Mouse (Mus musculus) lung, embryonic 14.5 days (tissue): ENCODE measurements around the gene Rab7b. TPM values are rescaled to one million over a fixed set of nuclear protein-coding genes. Genes with fewer than 3 reads are reported as not detected.

ENCODE experiments used
- ATAC-seq: fragments of 200-750 bp; cut with Nextera tagmentation; 2 replicates; pipeline ENCODE4 v1.8.0; 2017; ENCODE audit warnings: mild to moderate bottlenecking, moderate TSS enrichment, moderate library complexity; ENCODE audit not compliant: insufficient read depth
- DNase-seq: peaks from one replicate; pipeline ENCODE4 v3.0.0-alpha.2; 2015
- H3K27ac ChIP-seq: fragments of 300-500 bp; sonication (generic); 2 replicates; pipeline ENCODE4 v1.5.1; 2014; ENCODE audit warnings: low read depth, mild to moderate bottlenecking, moderate library complexity
- H3K27me3 ChIP-seq: fragments of 300-500 bp; sonication (generic); 2 replicates; pipeline ENCODE4 v1.6.1; 2014; ENCODE audit warnings: low read length, control low read depth; ENCODE audit not compliant: insufficient read depth
- H3K36me3 ChIP-seq: fragments of 300-500 bp; sonication (generic); 2 replicates; pipeline ENCODE4 v1.6.1; 2014; ENCODE audit warnings: control low read depth; ENCODE audit not compliant: insufficient read depth
- H3K4me1 ChIP-seq: fragments of 300-500 bp; sonication (generic); 2 replicates; pipeline ENCODE4 v1.6.1; 2014; ENCODE audit warnings: antibody characterized with exemption, control low read depth; ENCODE audit not compliant: insufficient read depth
- H3K4me2 ChIP-seq: fragments of 300-500 bp; sonication (generic); 2 replicates; pipeline ENCODE4 v1.6.1; 2014; ENCODE audit warnings: mild to moderate bottlenecking
- H3K4me3 ChIP-seq: fragments of 300-500 bp; sonication (generic); 2 replicates; pipeline ENCODE4 v1.5.1; 2014; ENCODE audit warnings: low read depth, low read length
- H3K9ac ChIP-seq: fragments of 300-500 bp; sonication (generic); 2 replicates; pipeline ENCODE4 v1.6.1; 2014
- H3K9me3 ChIP-seq: fragments of 300-500 bp; sonication (generic); 2 replicates; pipeline ENCODE4 v1.6.1; 2016; ENCODE audit warnings: low read depth, low read length, control low read depth
- CTCF ChIP-seq: IDR thresholded peaks from 2 replicates; pipeline ENCODE4 v1.5.1; 2016; ENCODE audit warnings: antibody characterized with exemption, low read depth
- WGBS: fragments of 180-500 bp; shearing (Covaris S2); extraction: QIAGEN DNeasy Blood & Tissue Kit; methylation state at CpG from one replicate; pipeline ENCODE4 v1.1.7; 2014; 5-methylcytosine and 5-hydroxymethylcytosine counted together
- polyA plus RNA-seq: library from polyadenylated mRNA; unstranded; fragments of >200 nt; fragmentation: Nextera tagmentation; extraction: Ambion mirVana; gene quantifications from 2 replicates; pipeline ENCODE4 v1.2.1, GENCODE M21; 2014

The Rab7b gene
- polyA plus RNA-seq, 1 experiment from 2014 or later = 1.6 TPM

DNA sequence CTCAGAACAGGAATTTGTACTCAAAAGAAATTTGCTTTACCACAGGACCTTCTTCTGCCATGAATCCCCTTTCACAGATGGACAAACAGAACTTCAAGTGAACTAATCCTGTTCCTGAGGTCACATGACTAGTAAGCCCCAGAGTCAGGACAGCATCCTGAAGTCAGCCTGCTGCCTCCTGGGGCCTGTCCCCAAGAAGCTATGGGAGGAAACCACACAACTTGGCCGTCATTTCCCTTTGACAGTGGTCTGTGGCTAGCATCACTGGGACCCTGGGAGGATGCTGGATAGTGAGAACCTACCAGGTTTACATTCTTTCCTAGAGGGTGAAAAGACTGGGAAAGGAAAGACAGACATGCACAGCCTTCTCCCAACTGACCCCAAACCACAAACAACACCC lies 50.3 kb downstream of the Rab7b start:
- H3K4me3 ChIP-seq = no peak overlapping the region
- no peaks in the 10 kb centered on the region for H3K36me3 ChIP-seq
- H3K4me2 ChIP-seq = no peak overlapping the region
- H3K27ac ChIP-seq = no peak overlapping the region
- H3K27me3 ChIP-seq = no peaks in the 10 kb centered on the region
- DNase-seq = no peak
- no peak overlapping the region for H3K9ac ChIP-seq
- TF ChIP-seq CTCF = no peak
- peaks cover 3% of the 10 kb centered on the region; the same call in 1 of the 2 replicates for H3K4me1 ChIP-seq
- H3K9me3 ChIP-seq = no peaks in the 10 kb centered on the region
- 74% methylated on average over 1 of the region's 1 CpGs for WGBS
- no peak for ATAC-seq

DNA sequence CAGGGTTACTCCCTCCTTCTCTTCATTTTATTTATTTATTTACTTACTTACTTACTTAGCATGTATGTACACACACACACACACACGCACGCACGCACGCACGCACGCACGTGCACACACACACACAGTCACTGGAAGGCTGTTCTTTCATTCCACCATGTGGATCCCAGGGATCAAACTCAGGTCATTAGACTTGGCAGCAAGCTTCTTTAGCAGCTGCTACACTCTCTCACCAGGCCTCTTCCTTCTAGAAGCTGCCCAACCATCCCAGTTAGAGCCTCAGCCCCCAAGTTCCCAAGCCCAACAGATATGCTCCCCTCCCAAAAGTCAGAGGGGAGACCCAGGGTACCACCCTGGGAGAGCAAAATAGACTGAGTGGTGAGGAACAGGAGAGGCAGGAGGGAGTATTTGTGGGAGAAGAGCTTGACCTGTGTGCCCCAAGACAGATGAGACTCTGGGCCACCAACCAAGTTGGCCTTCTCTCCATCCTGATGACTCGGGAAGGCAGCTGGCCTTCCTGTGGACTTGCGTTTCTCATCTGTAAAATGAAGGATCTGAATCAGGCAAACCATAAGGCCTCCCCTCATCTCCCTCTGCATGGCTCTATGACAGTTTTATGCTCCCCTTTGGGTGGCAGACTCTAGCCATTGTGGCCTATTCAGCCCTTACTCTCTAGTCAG lies 51.1 kb downstream of the Rab7b start:
- H3K9me3 ChIP-seq = no peaks in the 10 kb centered on the region
- no peak for TF ChIP-seq CTCF
- DNase-seq = peak; percentile 59
- H3K36me3 ChIP-seq = no peaks in the 10 kb centered on the region
- no peak overlapping the region for H3K4me2 ChIP-seq
- no peak for ATAC-seq
- WGBS = 86% methylated on average over 9 of the region's 9 CpGs
- no peak overlapping the region for H3K4me3 ChIP-seq
- no peak overlapping the region for H3K27ac ChIP-seq
- H3K27me3 ChIP-seq = no peaks in the 10 kb centered on the region
- no peak overlapping the region for H3K9ac ChIP-seq
- peaks cover 3% of the 10 kb centered on the region; the same call in 1 of the 2 replicates for H3K4me1 ChIP-seq

DNA sequence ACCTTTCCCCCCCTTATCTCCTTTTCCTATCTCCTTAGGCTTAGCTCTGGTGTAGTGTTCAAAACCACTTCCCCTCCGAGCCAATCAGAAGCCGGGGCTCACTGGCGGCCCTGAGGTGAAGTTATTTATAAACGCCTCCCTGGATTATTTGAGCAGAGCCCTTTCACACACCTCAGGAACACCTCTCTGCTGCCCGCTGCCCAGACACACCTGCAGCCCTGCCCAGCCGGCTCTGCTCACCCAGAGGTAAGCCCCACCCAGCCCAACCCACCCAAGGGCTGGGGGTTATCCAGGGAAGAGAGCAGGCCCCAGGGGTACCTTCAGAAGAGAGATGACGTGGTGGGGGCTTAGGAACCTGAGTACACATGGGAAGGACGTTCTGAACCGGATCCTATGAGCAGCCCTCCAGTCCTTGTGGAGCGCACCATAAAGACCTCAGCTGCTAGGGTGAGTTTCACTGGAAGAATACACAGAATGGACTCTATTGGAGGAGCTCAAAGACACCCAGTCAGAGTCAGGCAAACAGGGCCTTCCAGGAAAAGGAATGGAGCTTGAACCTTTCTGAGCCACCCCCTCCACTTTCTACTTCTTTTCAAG lies 55.5 kb downstream of the Rab7b start, which contains the start of gene Slc26a9:
TSS of gene Slc26a9 (plus strand) at position 155 of the 597 bp plus-strand sequence.
- no peaks in the 10 kb centered on the region for H3K36me3 ChIP-seq
- DNase-seq = peak; percentile 40
- 0 out of 2 replicates have a peak within 1 kb of the TSS, but pooled peaks have one; percentile 3 for H3K4me3 ChIP-seq
- no peaks in the 10 kb centered on the region for H3K27me3 ChIP-seq
- no peak for TF ChIP-seq CTCF
- peak; percentile 74 for ATAC-seq
- H3K9ac ChIP-seq = no peak within 1 kb of the TSS
- H3K4me1 ChIP-seq = peaks cover 3% of the 10 kb centered on the region; the same call in 1 of the 2 replicates
- no peaks in the 10 kb centered on the region for H3K9me3 ChIP-seq
- 45% methylated on average over 10 of the region's 10 CpGs for WGBS
- peak within 1 kb of the TSS; percentile 43 for H3K4me2 ChIP-seq
- H3K27ac ChIP-seq = peak within 1 kb of the TSS; percentile 47; the same call in 1 of the 2 replicates

DNA sequence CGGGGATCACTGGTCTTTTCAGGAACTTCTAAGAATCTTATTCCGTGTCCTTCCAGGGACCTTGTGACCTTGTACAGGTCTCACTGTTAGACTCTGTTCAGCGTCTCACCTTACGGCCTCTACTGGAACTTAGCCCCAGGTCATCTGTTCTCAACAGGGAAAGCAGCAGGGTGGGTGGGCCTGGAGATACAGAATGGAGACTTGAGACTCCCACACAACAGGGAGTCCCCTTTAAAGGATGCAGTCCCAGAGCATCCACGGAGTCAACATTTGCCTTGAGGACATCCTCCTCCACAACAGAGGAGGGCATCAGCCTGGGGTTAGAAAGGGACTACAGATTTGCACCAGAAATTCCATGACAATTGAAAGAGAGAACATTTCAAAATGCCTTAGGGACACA lies 56.9 kb downstream of the Rab7b start:
- 56% methylated on average over 5 of the region's 5 CpGs for WGBS
- H3K36me3 ChIP-seq = no peaks in the 10 kb centered on the region
- H3K27me3 ChIP-seq = no peaks in the 10 kb centered on the region
- peaks cover 3% of the 10 kb centered on the region; the same call in 1 of the 2 replicates for H3K4me1 ChIP-seq
- DNase-seq (no peak), ATAC-seq (no peak)
- no peak overlapping the region; the same call in 1 of the 2 replicates for H3K4me2 ChIP-seq
- H3K9ac ChIP-seq = no peak overlapping the region
- no peaks in the 10 kb centered on the region for H3K9me3 ChIP-seq
- no peak for TF ChIP-seq CTCF
- no peak overlapping the region for H3K4me3 ChIP-seq
- H3K27ac ChIP-seq = no peak overlapping the region

DNA sequence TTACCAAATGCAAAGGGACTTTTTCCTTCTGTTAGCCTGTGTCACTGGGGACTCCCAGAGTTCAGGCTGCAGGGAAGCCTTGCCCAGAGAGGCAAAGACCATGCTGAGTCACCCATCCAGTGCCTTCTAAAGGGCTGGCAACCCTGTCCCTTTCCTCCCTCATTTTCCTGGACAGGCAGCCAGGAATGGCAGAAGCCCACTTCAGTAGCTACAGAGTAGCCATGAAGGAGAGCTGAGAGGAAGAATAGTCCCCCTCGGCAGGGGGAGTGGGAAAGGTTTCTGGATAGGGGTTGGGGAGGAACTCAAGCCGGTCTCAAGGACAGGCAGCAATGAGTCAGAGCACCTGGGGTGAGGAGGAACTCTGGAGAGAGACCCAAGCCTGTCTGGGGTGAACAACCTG lies 59.3 kb downstream of the Rab7b start:
- no peak for ATAC-seq
- Histone ChIP-seq H3K4me2 (no peak overlapping the region), H3K27me3 (no peaks in the 10 kb centered on the region), H3K9ac (no peak overlapping the region), H3K36me3 (no peaks in the 10 kb centered on the region), H3K4me3 (no peak overlapping the region), H3K27ac (no peak overlapping the region), H3K4me1 (peaks cover 3% of the 10 kb centered on the region; the same call in 1 of the 2 replicates), H3K9me3 (no peaks in the 10 kb centered on the region)
- whole genome bisulfite sequencing = 35% methylated on average over 2 of the region's 2 CpGs
- TF ChIP-seq CTCF = no peak
- DNase-seq = no peak

DNA sequence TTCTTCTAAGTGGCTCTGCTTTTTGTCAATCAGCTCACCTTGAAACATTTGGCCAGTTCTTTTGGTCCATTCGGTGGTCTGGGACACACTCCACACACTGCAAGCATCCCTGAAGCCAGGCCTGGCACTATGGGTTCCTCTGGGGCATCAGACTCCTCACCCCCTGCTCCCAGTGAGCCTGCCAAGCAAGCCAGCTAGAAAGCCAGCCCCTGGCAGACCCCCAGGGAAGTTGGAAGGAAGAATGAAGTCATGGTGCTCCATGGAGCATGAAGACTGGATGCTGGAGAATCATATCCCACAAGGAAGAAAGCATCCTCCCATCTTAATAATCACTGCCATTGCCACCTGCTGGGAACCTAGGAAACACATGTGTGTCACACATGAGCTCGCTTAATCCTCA lies 60.1 kb downstream of the Rab7b start:
- TF ChIP-seq CTCF = no peak
- no peaks in the 10 kb centered on the region for H3K4me1 ChIP-seq
- no peak overlapping the region for H3K27ac ChIP-seq
- no peak overlapping the region for H3K4me2 ChIP-seq
- DNase-seq = no peak
- H3K9ac ChIP-seq = no peak overlapping the region
- no peak for ATAC-seq
- no peaks in the 10 kb centered on the region for H3K36me3 ChIP-seq
- 72% methylated on average over 2 of the region's 2 CpGs for WGBS
- no peak overlapping the region for H3K4me3 ChIP-seq
- no peaks in the 10 kb centered on the region for H3K9me3 ChIP-seq
- no peaks in the 10 kb centered on the region for H3K27me3 ChIP-seq

DNA sequence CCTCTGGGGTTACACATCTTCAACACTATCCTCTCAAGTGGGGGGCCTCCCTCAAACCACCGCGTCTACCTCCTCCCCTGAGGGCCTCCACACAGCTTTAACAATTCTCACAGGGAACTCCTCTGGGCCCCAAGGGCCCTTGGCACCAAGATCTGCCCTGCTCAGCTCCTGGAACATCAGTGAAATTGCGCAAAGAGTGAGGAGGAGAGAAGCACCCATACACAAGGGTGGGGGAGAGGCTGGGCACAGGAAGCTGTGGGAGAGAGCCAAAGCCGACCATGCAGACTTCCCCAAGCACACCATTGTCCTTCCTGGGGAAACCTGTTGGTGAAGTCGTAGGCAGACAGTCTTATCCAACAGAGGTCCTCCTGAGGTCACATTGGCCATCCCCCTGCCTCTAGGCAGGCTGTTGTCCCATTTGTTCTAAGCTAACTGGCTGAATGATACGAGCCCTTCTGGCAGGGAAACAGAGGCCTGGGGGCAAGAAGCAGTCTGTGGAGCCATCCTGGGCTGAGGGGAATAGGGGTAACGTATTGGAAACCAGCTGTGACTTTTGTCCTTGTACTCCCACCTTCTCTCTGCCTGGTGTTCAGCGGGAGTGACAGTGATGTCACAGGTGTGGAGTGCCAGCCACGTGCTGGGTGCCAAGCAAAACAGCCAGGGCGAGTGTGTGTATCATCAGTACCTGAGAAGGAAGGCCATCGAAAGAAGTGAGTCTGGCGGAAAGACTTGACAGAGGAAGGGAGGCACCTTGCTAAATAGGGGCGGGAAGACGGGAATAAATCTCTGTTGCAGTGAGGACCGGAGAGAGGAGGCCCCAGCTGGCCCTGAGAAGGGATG lies 61.4 kb downstream of the Rab7b start:
- no peak for TF ChIP-seq CTCF
- Histone ChIP-seq H3K4me2 (no peak overlapping the region), H3K27ac (no peak overlapping the region), H3K27me3 (no peaks in the 10 kb centered on the region), H3K9ac (no peak overlapping the region), H3K36me3 (no peaks in the 10 kb centered on the region), H3K9me3 (no peaks in the 10 kb centered on the region), H3K4me1 (no peaks in the 10 kb centered on the region), H3K4me3 (no peak overlapping the region)
- no peak for ATAC-seq
- WGBS = 69% methylated on average over 15 of the region's 15 CpGs
- no peak for DNase-seq
